Mouse (Mus musculus) lung, adult 2 months (tissue): Measurements from ENCODE around the gene Cfap299.

Source experiments
- CTCF ChIP-seq: fragments of 200-500 bp; IDR thresholded peaks from 2 replicates; pipeline ENCODE4 v1.5.1; 2011; ENCODE audit warnings: mild to moderate bottlenecking, low read length, control low read depth; ENCODE audit not compliant: insufficient read depth
- POLR2A ChIP-seq: fragments of 200-500 bp; IDR thresholded peaks from 2 replicates; pipeline ENCODE4 v1.6.1; 2011; ENCODE audit warnings: low read depth, mild to moderate bottlenecking, control low read depth, low read length, borderline replicate concordance; ENCODE audit errors: extremely low read depth

- no peak for TF ChIP-seq POLR2A
- TF ChIP-seq CTCF = peak; percentile 82
Observed at GRCm38 (mm10) chr5:98363428-98363827, 34.3 kb downstream of the Cfap299 start.
